Mouse (Mus musculus) spleen, embryonic (tissue): ENCODE results near the gene Psen1.

ENCODE experiments used
- CTCF ChIA-PET: fragments of 350-600 bp; sonication (Branson Sonifier 250); formaldehyde crosslinking; loops from one replicate; lab custom pipeline; 2022; lab: Charles Lee

The Psen1 gene

GRCm38 (mm10) chr12:83775621-83776020, 87.7 kb downstream of the Psen1 start:
- CTCF ChIA-PET: interaction anchor here (0.5 kb wide), 1 partner anchor 720 kb away, joined by 4 read pairs; no protein-coding TSS in a partner anchor

DNA sequence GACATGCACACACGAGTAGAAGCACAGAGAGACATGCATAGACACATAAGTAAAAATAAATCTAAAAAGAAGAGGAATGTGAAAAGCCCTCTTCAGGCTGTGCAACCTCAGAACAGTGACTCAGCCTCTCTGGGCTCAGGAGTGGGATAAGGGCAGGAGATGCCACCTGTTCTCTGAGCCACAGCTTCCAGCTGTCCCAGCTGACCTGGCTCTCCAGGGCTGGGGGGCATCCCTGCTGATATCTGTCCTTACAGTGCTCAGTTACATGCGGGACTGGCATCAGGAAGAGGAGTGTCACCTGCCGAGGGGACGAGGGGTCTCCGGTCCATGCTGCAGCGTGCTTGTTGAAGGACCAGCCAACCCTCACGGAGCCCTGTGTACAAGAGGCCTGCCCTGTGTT, 88.8 kb downstream of the Psen1 start:
- CTCF ChIA-PET: no interaction called here

DNA sequence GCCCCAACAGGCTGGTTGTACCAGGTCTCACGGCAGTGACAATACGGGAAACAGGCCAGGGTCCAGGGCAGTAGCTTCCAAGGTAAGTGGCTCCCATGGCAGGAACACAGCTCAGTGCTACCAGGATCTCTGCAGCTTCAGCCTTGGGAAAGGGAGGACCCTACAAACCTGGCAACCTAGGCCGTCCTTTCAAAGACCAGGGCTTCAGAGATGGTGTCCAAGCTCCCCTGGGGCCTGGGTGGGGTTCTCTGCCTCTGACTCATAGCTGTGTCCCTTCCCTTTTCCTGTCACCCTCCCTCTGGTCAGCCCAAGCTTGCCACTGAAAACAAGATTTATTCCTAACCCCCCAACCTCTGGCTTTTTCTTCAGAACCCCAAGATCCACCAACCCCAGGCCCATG, 92.2 kb downstream of the Psen1 start:
- CTCF ChIA-PET: interaction anchor here (0.6 kb wide), 1 partner anchor 39 kb away, joined by 3 read pairs; no protein-coding TSS in a partner anchor

GRCm38 (mm10) chr12:83781204-83781603, 93.3 kb downstream of the Psen1 start:
- CTCF ChIA-PET: no interaction called here

DNA sequence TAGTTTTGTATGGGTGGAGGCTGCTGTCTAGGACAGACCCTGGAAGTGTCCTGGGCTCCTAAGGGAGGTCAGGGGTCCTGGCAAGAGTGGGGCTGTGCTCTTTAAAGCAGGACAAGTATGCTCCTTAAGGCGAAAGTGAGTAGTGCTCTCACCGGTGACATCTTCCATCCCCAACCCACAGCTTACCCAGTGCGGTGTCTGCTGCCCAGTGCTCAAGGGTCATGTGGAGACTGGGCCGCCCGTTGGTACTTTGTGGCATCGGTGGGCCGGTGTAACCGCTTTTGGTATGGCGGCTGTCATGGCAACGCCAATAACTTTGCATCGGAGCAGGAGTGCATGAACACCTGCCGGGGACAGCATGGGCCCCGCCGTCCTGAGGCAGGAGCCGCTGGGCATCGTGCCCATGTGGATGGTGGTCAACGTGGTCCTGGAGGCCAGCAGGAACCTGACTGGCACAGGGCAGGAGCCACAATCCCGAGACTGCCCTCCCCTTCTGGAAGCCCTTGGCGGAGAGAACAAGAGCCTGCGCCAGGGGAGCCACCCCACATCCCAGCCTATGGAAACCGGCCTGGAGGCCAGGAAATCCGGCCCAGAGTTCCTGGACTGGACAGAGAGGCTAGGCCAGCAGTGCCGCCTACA, 93.8 kb downstream of the Psen1 start:
- CTCF ChIA-PET: no interaction called here

- CTCF ChIA-PET: interaction anchor here (0.6 kb wide), 1 partner anchor 249 kb away, joined by 3 read pairs; no protein-coding TSS in a partner anchor
Measured at GRCm38 (mm10) chr12:83782669-83783068, 94.7 kb downstream of the Psen1 start.
